21 mouse cellular contexts compared by ENCODE assay signal in the genomic region with DNA sequence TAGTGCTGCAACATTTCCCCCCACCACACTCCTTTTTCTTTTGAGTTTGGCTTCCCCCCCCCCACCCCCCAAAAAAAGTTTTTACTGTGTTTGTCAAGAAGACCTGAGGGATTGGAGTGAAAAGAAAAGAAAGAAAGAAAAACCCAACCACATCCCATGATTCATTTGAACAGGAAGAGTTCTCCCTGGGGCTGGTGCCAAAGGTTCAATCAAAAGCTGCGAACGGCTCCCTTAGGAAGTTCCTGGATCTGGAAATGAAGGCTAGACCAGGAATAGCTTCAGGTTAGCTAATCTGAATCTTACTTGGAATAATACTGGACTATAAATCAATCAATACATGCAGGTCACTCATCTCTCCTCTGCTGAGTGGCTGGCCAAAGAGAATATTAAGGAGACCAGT. TPM values are rescaled to one million over a fixed set of nuclear protein-coding genes. Genes with fewer than 3 reads are reported as not detected.
"Had no signal": no experiment of that assay in that cellular context is flagged by ENCODE, and none has a peak within 500 bp of the region (broad histone marks: within the 10 kb centered on the region; RNA-seq: fewer than 3 reads in every experiment).

No protein-coding gene starts in this region.

- ATAC-seq: hindbrain, embryonic 16.5 days; inflammation-experienced regulatory T-cells, adult 6 months; intestine, embryonic 15.5 days; intestine, postnatal 0 days had no signal

- DNase-seq: gastrocnemius, adult 2 months; gastrocnemius, postnatal 10 days; gastrocnemius, postnatal 25 days; heart, postnatal 10 days; heart, postnatal 4 days; kidney, adult 18-20 months; kidney, adult 8-10 months; kidney, postnatal 10 days; kidney, postnatal 25 days; liver; liver, embryonic 13.5 days had no signal

RNA-seq across cellular contexts. Expression of gene Bnc1, which starts 15.1 kb away (rescaled TPM):
- total RNA-seq: gastrocnemius, adult 2 months; gastrocnemius, postnatal 10 days; granulocyte monocyte progenitor cell, adult 5-6 weeks; layer of hippocampus, postnatal 10 days; layer of hippocampus, postnatal 25 days; left cerebral cortex, adult 2 months; left cerebral cortex, postnatal 14 days; left cerebral cortex, postnatal 36 days had no signal
